Mouse (Mus musculus) embryo, embryonic 11 days (tissue): ENCODE measurements around the gene Spp2.
"Not testable (repeated sequence)": the region's sequence is repeated elsewhere in the genome, so short reads cannot be mapped to it uniquely, and the experiment has no call there.

ENCODE experiments used
- DNase-seq: peaks from one replicate; pipeline ENCODE4 v3.0.0-alpha.2; 2015

The Spp2 gene

GRCm38 (mm10) chr1:88434057-88434456 is 27.3 kb downstream of the Spp2 start:
- DNase-seq, result no peak

- DNase-seq, result no peak
Measured at GRCm38 (mm10) chr1:88437206-88438126, 30.7 kb downstream of the Spp2 start.

GRCm38 (mm10) chr1:88443383-88443782 is 36.6 kb downstream of the Spp2 start:
- no peak for DNase-seq

GRCm38 (mm10) chr1:88445400-88445799 is 38.6 kb downstream of the Spp2 start:
- DNase-seq, result peak; percentile 33

GRCm38 (mm10) chr1:88446270-88447030 is 39.7 kb downstream of the Spp2 start:
- DNase-seq, result no peak

- peak; percentile 49 for DNase-seq
Measured at GRCm38 (mm10) chr1:88447483-88447882, 40.7 kb downstream of the Spp2 start.

- DNase-seq, result not testable (repeated sequence)
Measured at GRCm38 (mm10) chr1:88448094-88448493, 41.3 kb downstream of the Spp2 start.

- DNase-seq, result no peak
Measured at GRCm38 (mm10) chr1:88449741-88450140, 43.0 kb downstream of the Spp2 start.

- no peak for DNase-seq
Measured at GRCm38 (mm10) chr1:88450668-88451067, 43.9 kb downstream of the Spp2 start.

- no peak for DNase-seq
Measured at GRCm38 (mm10) chr1:88452198-88452597, 45.4 kb downstream of the Spp2 start.

- DNase-seq, result no peak
Measured at GRCm38 (mm10) chr1:88454703-88455102, 47.9 kb downstream of the Spp2 start.

- no peak for DNase-seq
Measured at GRCm38 (mm10) chr1:88455761-88456160, 49.0 kb downstream of the Spp2 start.

GRCm38 (mm10) chr1:88456451-88457072 is 49.8 kb downstream of the Spp2 start:
- DNase-seq, result peak; percentile 82

- no peak for DNase-seq
Measured at GRCm38 (mm10) chr1:88459196-88459595, 52.4 kb downstream of the Spp2 start.

- DNase-seq, result no peak
Measured at GRCm38 (mm10) chr1:88459655-88460054, 52.9 kb downstream of the Spp2 start.

- no peak for DNase-seq
Measured at GRCm38 (mm10) chr1:88461096-88461495, 54.3 kb downstream of the Spp2 start.

GRCm38 (mm10) chr1:88462484-88462883 is 55.7 kb downstream of the Spp2 start:
- no peak for DNase-seq

- DNase-seq, result no peak
Measured at GRCm38 (mm10) chr1:88463241-88463640, 56.5 kb downstream of the Spp2 start.

- DNase-seq, result no peak
Measured at GRCm38 (mm10) chr1:88464109-88464905, 57.5 kb downstream of the Spp2 start.

- DNase-seq, result peak; percentile 46
Measured at GRCm38 (mm10) chr1:88465722-88466121, 59.0 kb downstream of the Spp2 start.

- DNase-seq, result no peak
Measured at GRCm38 (mm10) chr1:88466325-88467064, 59.7 kb downstream of the Spp2 start.

GRCm38 (mm10) chr1:88467866-88468265 is 61.1 kb downstream of the Spp2 start:
- no peak for DNase-seq
